Mouse (Mus musculus) heart, embryonic 13.5 days (tissue): ENCODE data around the gene Dhrs7. TPM values are rescaled to one million over a fixed set of nuclear protein-coding genes. Genes with fewer than 3 reads are reported as not detected.

ENCODE experiments used
- ATAC-seq: fragments of 200-750 bp; cut with Nextera tagmentation; 2 replicates; pipeline ENCODE4 v1.8.0; 2017; ENCODE audit warnings: moderate TSS enrichment; ENCODE audit not compliant: insufficient number of reproducible peaks, low FRiP score, low TSS enrichment; ENCODE audit errors: extremely low read depth
- H3K27ac ChIP-seq: fragments of 300-500 bp; sonication (generic); replicated peaks from 2 replicates; pipeline ENCODE4 v1.5.1; 2015; ENCODE audit warnings: moderate library complexity, mild to moderate bottlenecking, inconsistent platforms
- H3K27me3 ChIP-seq: fragments of 300-500 bp; sonication (generic); replicated peaks from 2 replicates; pipeline ENCODE4 v1.6.1; 2015; ENCODE audit warnings: mild to moderate bottlenecking, inconsistent platforms
- H3K36me3 ChIP-seq: fragments of 300-500 bp; sonication (generic); 2 replicates; pipeline ENCODE4 v1.6.1; 2015; ENCODE audit warnings: mild to moderate bottlenecking, inconsistent platforms
- H3K4me1 ChIP-seq: fragments of 300-500 bp; sonication (generic); 2 replicates; pipeline ENCODE4 v1.6.1; 2015; ENCODE audit warnings: inconsistent platforms
- H3K4me2 ChIP-seq: fragments of 300-500 bp; sonication (generic); 2 replicates; pipeline ENCODE4 v1.6.1; 2015; ENCODE audit warnings: inconsistent platforms, mild to moderate bottlenecking, moderate library complexity
- H3K4me3 ChIP-seq: fragments of 300-500 bp; sonication (generic); 2 replicates; pipeline ENCODE4 v1.5.1; 2015; ENCODE audit warnings: moderate library complexity, mild to moderate bottlenecking, inconsistent platforms
- H3K9ac ChIP-seq: fragments of 300-500 bp; sonication (generic); 2 replicates; pipeline ENCODE4 v1.6.1; 2015; ENCODE audit warnings: inconsistent platforms, mild to moderate bottlenecking, moderate library complexity
- H3K9me3 ChIP-seq: fragments of 300-500 bp; sonication (generic); 2 replicates; pipeline ENCODE4 v1.6.1; 2016; ENCODE audit warnings: inconsistent platforms
- WGBS: fragments of 180-500 bp; shearing (Covaris S2); methylation state at CpG from one replicate; pipeline ENCODE4 v1.1.7; 2015; ENCODE audit warnings: mixed read lengths; 5-methylcytosine and 5-hydroxymethylcytosine counted together
- polyA plus RNA-seq: library from polyadenylated mRNA; unstranded; fragments of >200 nt; fragmentation: Nextera tagmentation; extraction: Ambion mirVana; gene quantifications from 2 replicates; pipeline ENCODE4 v1.2.1, GENCODE M21; 2015

Dhrs7 gene
- polyA plus RNA-seq, 1 experiment from 2014 or later = 53.1 TPM

DNA sequence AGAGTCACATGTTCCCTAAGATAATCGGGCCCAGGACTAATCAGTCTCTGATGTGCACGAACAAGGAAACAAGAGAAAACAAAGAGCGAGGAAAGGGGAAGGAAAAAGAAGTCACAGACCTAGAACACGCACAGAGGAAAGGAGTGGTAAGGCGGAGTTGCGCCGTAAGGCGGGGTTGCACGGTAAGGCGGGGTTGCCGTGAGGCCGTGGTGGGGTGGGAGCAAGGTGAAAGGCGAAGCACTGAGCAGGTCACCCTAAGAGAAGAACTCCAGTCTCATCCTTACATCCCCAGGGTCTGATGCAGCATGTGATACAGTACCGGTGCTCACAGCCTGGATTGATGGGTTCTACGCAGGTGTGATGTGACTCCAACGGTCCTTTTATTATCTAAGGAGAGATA, 8.9 kb downstream of the Dhrs7 start:
- H3K9me3 ChIP-seq = no peaks in the 10 kb centered on the region
- H3K36me3 ChIP-seq = peaks cover 54% of the 10 kb centered on the region
- no peaks in the 10 kb centered on the region for H3K27me3 ChIP-seq
- no peaks in the 10 kb centered on the region for H3K4me1 ChIP-seq
- H3K27ac ChIP-seq = no peak overlapping the region
- H3K9ac ChIP-seq = no peak overlapping the region
- no peak for ATAC-seq
- 88% methylated on average over 16 of the region's 16 CpGs for WGBS
- H3K4me3 ChIP-seq = no peak overlapping the region
- H3K4me2 ChIP-seq = no peak overlapping the region

GRCm38 (mm10) chr12:72654698-72655097, 10.0 kb downstream of the Dhrs7 start:
- no peaks in the 10 kb centered on the region for H3K4me1 ChIP-seq
- no peak overlapping the region for H3K4me2 ChIP-seq
- no peak overlapping the region for H3K27ac ChIP-seq
- 17% methylated on average over 4 of the region's 4 CpGs for WGBS
- H3K36me3 ChIP-seq = peaks cover 64% of the 10 kb centered on the region
- no peaks in the 10 kb centered on the region for H3K27me3 ChIP-seq
- H3K4me3 ChIP-seq = no peak overlapping the region
- no peaks in the 10 kb centered on the region for H3K9me3 ChIP-seq
- ATAC-seq = no peak
- no peak overlapping the region for H3K9ac ChIP-seq

DNA sequence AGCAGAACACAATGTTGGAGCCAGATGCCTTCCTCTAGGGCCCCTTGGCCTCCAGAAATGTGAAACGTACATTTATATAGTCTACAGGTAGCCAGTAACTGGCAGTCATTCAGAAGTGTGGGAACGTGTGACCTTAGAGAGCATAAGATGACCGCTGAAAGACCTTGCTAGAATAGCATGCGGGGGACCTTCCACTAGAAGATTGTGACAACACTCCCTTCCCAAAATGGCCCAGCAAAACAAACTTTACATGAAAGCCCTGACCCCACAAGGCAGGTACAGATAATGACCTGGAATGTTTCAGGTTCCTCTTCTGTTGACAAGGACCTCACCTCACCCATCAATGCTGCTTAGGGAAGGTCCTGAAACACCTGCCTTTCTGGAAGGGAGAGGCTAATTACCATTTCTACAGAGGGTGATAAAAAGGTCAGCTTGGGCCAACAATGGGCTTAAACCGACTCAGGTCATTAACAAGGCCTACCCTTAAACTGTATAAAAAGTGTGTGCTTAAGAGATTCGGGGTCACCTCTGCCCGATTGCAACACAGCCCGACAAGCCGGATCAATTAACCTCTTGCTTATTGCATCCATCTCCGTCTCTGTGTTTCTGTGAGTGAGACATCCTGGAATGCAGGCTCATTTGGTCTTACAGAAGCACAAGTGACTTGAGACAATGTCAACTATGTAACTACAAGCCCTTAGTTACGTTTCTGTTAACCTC, 14.9 kb downstream of the Dhrs7 start, which contains the start of gene Gm4756:
Gm4756 (minus strand) TSS at position 51 of the 720 bp plus-strand sequence.
- Histone ChIP-seq H3K27ac (no peak within 1 kb of the TSS), H3K9ac (no peak within 1 kb of the TSS), H3K9me3 (peaks cover under 1% of the 10 kb centered on the region; the same call in 1 of the 2 replicates), H3K27me3 (no peaks in the 10 kb centered on the region), H3K36me3 (peaks cover 54% of the 10 kb centered on the region), H3K4me3 (no peak within 1 kb of the TSS), H3K4me1 (no peaks in the 10 kb centered on the region), H3K4me2 (no peak within 1 kb of the TSS)
- no peak for ATAC-seq
- WGBS = 79% methylated on average over 11 of the region's 11 CpGs

DNA sequence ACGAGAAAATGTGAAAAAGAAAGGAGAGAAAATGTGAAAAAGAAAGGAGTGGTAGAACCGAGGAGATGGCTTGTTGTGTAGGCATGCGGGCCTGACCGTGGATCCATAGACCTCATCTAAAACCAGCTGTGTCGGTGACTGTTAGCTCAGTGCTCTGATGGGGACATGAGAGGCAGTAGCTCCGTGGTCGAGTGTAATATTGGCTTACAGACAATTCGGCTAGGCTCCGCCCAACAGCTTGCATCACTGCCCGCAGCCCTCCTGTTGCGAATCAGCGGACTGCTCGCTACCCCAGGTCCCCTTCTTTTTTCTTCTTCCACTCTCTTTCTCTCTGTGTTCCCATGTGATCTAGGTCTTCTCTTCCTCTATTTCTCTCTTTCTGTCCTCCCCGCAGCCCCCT, 15.8 kb downstream of the Dhrs7 start:
- Histone ChIP-seq H3K36me3 (peaks cover 46% of the 10 kb centered on the region), H3K9me3 (peaks cover 7% of the 10 kb centered on the region; the same call in 1 of the 2 replicates), H3K4me2 (no peak overlapping the region), H3K27me3 (no peaks in the 10 kb centered on the region), H3K27ac (no peak overlapping the region), H3K4me3 (no peak overlapping the region), H3K4me1 (no peaks in the 10 kb centered on the region), H3K9ac (no peak overlapping the region)
- ATAC-seq = no peak
- 85% methylated on average over 14 of the region's 14 CpGs for WGBS

GRCm38 (mm10) chr12:72638025-72638424, 26.7 kb downstream of the Dhrs7 start:
- H3K36me3 ChIP-seq = no peaks in the 10 kb centered on the region
- H3K4me2 ChIP-seq = no peak overlapping the region
- no peaks in the 10 kb centered on the region for H3K27me3 ChIP-seq
- 60% methylated on average over 3 of the region's 3 CpGs for WGBS
- H3K4me3 ChIP-seq = no peak overlapping the region
- H3K9me3 ChIP-seq = peaks cover 24% of the 10 kb centered on the region; the same call in 1 of the 2 replicates
- no peak for ATAC-seq
- no peak overlapping the region for H3K27ac ChIP-seq
- H3K4me1 ChIP-seq = no peaks in the 10 kb centered on the region
- no peak overlapping the region for H3K9ac ChIP-seq

GRCm38 (mm10) chr12:72628751-72629150, 36.0 kb downstream of the Dhrs7 start:
- Histone ChIP-seq H3K4me3 (no peak overlapping the region), H3K27ac (no peak overlapping the region), H3K9me3 (no peaks in the 10 kb centered on the region), H3K27me3 (no peaks in the 10 kb centered on the region), H3K36me3 (no peaks in the 10 kb centered on the region), H3K4me1 (no peaks in the 10 kb centered on the region), H3K9ac (no peak overlapping the region), H3K4me2 (no peak overlapping the region)
- WGBS = 80% methylated on average over 7 of the region's 7 CpGs
- ATAC-seq = no peak

GRCm38 (mm10) chr12:72622853-72623496, 41.7 kb downstream of the Dhrs7 start:
- no peak for ATAC-seq
- H3K9me3 ChIP-seq = no peaks in the 10 kb centered on the region
- H3K27me3 ChIP-seq = no peaks in the 10 kb centered on the region
- H3K36me3 ChIP-seq = no peaks in the 10 kb centered on the region
- H3K9ac ChIP-seq = no peak overlapping the region
- H3K4me3 ChIP-seq = no peak overlapping the region
- no peaks in the 10 kb centered on the region for H3K4me1 ChIP-seq
- H3K27ac ChIP-seq = no peak overlapping the region
- WGBS = 57% methylated on average over 5 of the region's 5 CpGs
- H3K4me2 ChIP-seq = no peak overlapping the region

GRCm38 (mm10) chr12:72621441-72621840, 43.3 kb downstream of the Dhrs7 start:
- Histone ChIP-seq H3K9me3 (0 out of 2 replicates have a peak, but pooled peaks cover 4% of the 10 kb centered on the region), H3K9ac (no peak overlapping the region), H3K27me3 (no peaks in the 10 kb centered on the region), H3K36me3 (no peaks in the 10 kb centered on the region), H3K4me2 (no peak overlapping the region), H3K27ac (no peak overlapping the region), H3K4me1 (no peaks in the 10 kb centered on the region), H3K4me3 (no peak overlapping the region)
- no peak for ATAC-seq
- 78% methylated on average over 1 of the region's 1 CpGs for WGBS

DNA sequence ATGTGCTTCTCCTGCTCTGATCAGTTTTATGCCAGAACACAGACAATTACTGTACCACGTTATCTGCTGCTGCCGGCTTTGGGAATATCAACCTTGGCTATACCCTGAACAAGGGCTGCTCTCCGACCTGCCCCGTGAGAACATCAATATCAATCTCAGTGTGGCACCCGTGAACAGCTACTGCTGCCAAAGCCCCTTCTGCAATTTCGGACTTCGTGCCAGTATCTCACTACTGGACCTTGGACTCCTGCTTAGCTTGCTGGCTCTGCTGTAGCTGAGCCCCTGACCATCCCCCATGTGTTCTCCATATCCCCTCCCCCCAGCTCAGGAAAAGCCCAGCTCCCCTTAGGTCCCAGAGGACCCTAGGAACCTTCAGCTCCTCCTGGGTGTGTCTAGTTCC, 43.9 kb downstream of the Dhrs7 start:
- WGBS = 84% methylated on average over 7 of the region's 7 CpGs
- Histone ChIP-seq H3K4me3 (no peak overlapping the region), H3K9ac (no peak overlapping the region), H3K27ac (no peak overlapping the region), H3K27me3 (no peaks in the 10 kb centered on the region), H3K9me3 (0 out of 2 replicates have a peak, but pooled peaks cover 6% of the 10 kb centered on the region), H3K4me2 (no peak overlapping the region), H3K36me3 (no peaks in the 10 kb centered on the region), H3K4me1 (no peaks in the 10 kb centered on the region)
- ATAC-seq = no peak

GRCm38 (mm10) chr12:72612053-72612452, 52.7 kb downstream of the Dhrs7 start:
- Histone ChIP-seq H3K27ac (no peak overlapping the region), H3K4me1 (no peaks in the 10 kb centered on the region), H3K27me3 (no peaks in the 10 kb centered on the region), H3K4me3 (no peak overlapping the region), H3K9me3 (0 out of 2 replicates have a peak, but pooled peaks cover 3% of the 10 kb centered on the region), H3K9ac (no peak overlapping the region), H3K4me2 (no peak overlapping the region), H3K36me3 (no peaks in the 10 kb centered on the region)
- no peak for ATAC-seq
- WGBS = 86% methylated on average over 3 of the region's 3 CpGs
